Mouse (Mus musculus): Measurements from ENCODE around the gene Slc25a34. TPM values are rescaled to one million over a fixed set of nuclear protein-coding genes. Genes with fewer than 3 reads are reported as not detected.

Gene Slc25a34
- polyA plus RNA-seq, 1 experiment, result 0.19 TPM

DNA sequence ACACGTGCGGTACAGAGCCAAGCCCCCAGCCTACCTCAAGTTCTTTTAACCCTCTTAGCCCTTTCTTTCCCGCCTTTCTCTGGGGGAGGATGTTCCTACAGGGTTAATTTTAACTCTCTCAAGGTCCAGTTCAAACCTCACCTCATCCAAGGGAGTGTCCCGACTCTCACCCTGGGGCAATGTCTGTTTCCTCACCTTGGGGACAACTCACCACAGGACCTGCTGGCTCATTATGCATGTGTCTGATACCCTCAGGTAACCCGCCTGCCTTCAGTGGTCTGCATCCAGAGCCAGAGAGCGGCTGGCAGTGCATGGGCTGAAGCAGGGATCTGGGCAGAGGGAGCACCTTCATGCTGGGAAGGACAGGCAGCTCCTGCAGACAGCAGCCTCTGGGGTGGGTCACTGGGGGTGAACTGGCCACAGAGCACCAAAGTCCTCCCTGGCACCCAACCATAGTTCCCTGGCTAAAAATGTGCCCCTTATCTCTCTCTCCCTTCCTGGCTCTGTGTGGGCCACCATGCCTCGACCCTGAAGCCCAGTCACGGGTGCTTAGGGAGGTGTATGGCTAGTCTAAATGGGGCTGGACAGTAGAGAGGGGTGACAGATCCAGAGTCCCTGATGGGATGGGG, 26.8 kb downstream of the Slc25a34 start:
- TF ChIP-seq CTCF (IDR thresholded peaks at IDR 0.05; ENCODE audit: borderline replicate concordance, insufficient read depth, low read length) (no peak), POLR2A (IDR thresholded peaks at IDR 0.05; ENCODE audit: low read depth, low read length) (no peak)

DNA sequence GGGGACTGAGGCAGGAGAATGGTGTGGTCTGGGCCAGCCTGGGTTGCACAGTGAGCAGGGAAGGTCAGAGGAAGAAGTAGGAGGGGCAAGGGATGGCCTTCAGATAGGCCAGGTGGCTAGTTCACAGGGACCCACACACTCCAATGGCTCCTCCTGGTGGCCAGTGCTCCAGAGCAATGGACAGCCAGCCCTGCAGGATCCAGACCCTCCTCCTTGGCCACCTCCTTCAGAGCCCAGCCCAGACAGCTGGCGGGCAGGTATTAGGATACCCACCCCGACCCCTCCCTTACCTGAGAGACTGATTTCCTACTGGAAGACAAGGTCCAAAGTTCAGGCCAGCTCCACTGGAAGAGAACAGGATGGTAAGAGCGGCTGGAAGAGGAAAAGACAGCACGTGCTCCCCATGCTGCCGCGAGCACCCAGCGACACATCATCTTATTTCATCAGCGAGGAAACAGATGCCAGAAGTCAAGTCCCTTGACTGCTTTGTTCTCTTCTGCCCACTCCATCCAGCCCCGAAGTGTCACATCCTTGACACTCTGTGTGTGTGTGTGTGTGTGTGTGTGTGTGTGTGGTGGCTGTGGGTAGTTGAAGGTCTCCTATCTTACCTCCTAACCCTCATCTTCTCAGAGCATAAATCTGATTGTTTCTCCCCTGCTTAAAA, 27.9 kb downstream of the Slc25a34 start:
- no peak overlapping the region for H3K27ac ChIP-seq (ENCODE audit: insufficient read depth, low read length)
- H3K4me1 ChIP-seq (ENCODE audit: control insufficient read depth, insufficient read depth, low read length), result no peaks in the 10 kb centered on the region
- H3K4me3 ChIP-seq (ENCODE audit: insufficient read depth, low read length), result no peak overlapping the region
- TF ChIP-seq CTCF (IDR thresholded peaks at IDR 0.05; ENCODE audit: borderline replicate concordance, insufficient read depth, low read length), result 0 out of 2 replicates have a peak, but pooled peaks have one; percentile 10
- TF ChIP-seq POLR2A (IDR thresholded peaks at IDR 0.05; ENCODE audit: low read depth, low read length), result no peak

More for the DNA sequence above, 26.8 kb downstream of the Slc25a34 start:
- no peaks in the 10 kb centered on the region for H3K4me1 ChIP-seq (ENCODE audit: control insufficient read depth, insufficient read depth, low read length)
- H3K27ac ChIP-seq (ENCODE audit: insufficient read depth, low read length), result no peak overlapping the region
- no peak overlapping the region for H3K4me3 ChIP-seq (ENCODE audit: insufficient read depth, low read length)

DNA sequence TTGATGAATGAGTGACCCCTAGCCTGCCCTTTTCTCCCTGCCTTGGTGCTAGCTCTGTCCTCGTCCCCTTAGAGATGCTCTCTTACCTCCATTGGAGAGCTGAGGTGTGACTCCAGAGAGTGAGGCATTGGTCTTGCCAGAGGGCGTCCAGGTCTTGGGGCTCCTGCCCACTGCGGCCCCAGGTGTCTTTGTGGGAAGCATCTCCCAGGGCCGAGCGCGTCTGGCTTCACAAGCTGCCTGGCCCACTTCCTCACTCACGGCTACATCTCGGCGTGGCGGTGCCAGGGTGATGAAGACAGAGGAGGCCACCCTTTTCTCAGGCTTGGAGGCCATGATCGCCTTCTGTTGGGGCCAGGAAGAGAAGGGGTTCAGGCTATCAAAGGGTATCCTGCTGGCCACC, 28.5 kb downstream of the Slc25a34 start:
- H3K27ac ChIP-seq (ENCODE audit: insufficient read depth, low read length), result no peak overlapping the region
- no peak overlapping the region for H3K4me3 ChIP-seq (ENCODE audit: insufficient read depth, low read length)
- TF ChIP-seq POLR2A (IDR thresholded peaks at IDR 0.05; ENCODE audit: low read depth, low read length) (no peak), CTCF (IDR thresholded peaks at IDR 0.05; ENCODE audit: borderline replicate concordance, insufficient read depth, low read length) (no peak)
- no peaks in the 10 kb centered on the region for H3K4me1 ChIP-seq (ENCODE audit: control insufficient read depth, insufficient read depth, low read length)

DNA sequence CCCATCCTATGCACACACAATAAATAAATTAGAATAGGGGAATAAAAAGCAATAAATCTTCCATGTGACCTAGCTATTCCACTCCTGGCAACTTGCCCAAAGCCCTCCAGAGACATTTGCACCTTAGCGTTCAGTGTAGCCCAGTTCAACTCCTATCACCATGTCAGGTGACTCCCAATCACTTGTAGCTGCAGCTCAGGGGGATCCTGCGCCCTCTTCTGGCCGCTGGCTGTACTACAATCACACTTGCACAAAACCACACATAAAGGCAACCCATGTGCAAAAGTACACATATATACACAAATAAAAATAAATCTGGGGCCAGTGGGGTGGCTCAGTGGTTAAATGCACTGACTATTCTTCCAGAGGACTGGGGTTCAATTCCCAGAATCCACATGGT, 32.1 kb downstream of the Slc25a34 start:
- Histone ChIP-seq H3K4me1 (ENCODE audit: control insufficient read depth, insufficient read depth, low read length) (no peaks in the 10 kb centered on the region), H3K27ac (ENCODE audit: insufficient read depth, low read length) (no peak overlapping the region), H3K4me3 (ENCODE audit: insufficient read depth, low read length) (no peak overlapping the region)
- no peak for TF ChIP-seq POLR2A (IDR thresholded peaks at IDR 0.05; ENCODE audit: low read depth, low read length)
- TF ChIP-seq CTCF (IDR thresholded peaks at IDR 0.05; ENCODE audit: borderline replicate concordance, insufficient read depth, low read length), result peak; percentile 59

DNA sequence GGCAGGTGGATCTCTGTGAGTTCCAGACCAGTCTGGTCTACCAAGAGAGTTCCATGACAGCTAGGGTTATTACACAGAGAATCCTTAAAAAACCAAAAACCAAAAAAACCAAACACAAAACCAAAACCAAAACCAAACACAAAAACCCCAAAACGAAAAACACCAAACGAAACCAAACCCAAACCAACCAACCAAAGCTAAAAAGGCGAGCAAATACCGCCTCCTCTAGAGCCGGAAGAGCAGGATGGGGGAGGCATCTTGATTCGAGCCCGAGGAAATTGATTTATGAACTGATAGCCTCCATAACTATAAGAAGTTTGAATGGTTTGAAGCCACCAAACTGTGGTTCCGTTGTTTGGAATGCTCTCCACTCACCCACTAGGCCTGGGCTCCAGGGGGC, 39.7 kb downstream of the Slc25a34 start:
- no peak overlapping the region for H3K4me3 ChIP-seq (ENCODE audit: insufficient read depth, low read length)
- TF ChIP-seq CTCF (IDR thresholded peaks at IDR 0.05; ENCODE audit: borderline replicate concordance, insufficient read depth, low read length), result no peak
- no peak for TF ChIP-seq POLR2A (IDR thresholded peaks at IDR 0.05; ENCODE audit: low read depth, low read length)
- no peak overlapping the region for H3K27ac ChIP-seq (ENCODE audit: insufficient read depth, low read length)
- H3K4me1 ChIP-seq (ENCODE audit: control insufficient read depth, insufficient read depth, low read length), result no peaks in the 10 kb centered on the region

DNA sequence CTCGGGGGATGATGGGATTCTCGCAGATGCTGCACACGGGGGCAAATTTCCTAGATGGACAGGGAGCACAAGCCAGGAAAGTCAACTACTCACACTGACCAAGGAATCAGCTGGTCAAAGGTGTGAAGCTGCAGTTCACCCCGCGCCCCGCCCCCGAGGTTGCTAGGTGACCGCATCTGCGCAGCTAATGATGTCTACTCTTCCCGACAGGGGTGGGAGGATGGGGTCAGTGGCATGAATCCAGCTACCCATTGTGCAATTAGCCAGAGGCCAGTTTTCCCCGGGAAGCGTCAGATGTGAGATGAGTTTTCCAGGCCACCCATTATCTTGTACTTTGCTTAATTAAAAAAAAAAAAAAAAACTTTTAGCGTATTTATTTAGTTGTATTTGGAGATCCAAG, 42.6 kb downstream of the Slc25a34 start:
- H3K27ac ChIP-seq (ENCODE audit: insufficient read depth, low read length), result no peak overlapping the region
- no peak overlapping the region for H3K4me3 ChIP-seq (ENCODE audit: insufficient read depth, low read length)
- H3K4me1 ChIP-seq (ENCODE audit: control insufficient read depth, insufficient read depth, low read length), result no peaks in the 10 kb centered on the region
- TF ChIP-seq CTCF (IDR thresholded peaks at IDR 0.05; ENCODE audit: borderline replicate concordance, insufficient read depth, low read length) (no peak), POLR2A (IDR thresholded peaks at IDR 0.05; ENCODE audit: low read depth, low read length) (no peak)

DNA sequence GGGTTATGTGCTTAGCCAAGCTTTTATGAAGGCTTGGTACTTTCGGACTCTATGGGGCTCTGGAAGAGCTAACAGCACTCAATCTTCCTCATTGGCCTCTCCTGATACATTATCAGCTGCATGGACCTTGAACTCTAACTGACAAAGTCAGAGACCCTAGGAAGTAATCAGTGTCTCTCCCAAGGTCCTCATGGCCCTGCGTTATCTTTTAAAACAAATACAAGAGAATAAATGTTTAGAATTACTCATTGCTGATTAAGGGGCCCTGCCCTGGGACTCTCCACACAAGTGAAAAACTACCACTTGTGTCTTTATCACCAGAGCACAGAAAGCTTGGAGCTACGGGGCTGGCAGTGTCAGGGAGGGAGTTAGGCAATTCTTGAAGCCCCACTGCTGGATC, 44.8 kb downstream of the Slc25a34 start:
- H3K4me3 ChIP-seq (ENCODE audit: insufficient read depth, low read length), result no peak overlapping the region
- no peak for TF ChIP-seq CTCF (IDR thresholded peaks at IDR 0.05; ENCODE audit: borderline replicate concordance, insufficient read depth, low read length)
- TF ChIP-seq POLR2A (IDR thresholded peaks at IDR 0.05; ENCODE audit: low read depth, low read length), result no peak
- no peak overlapping the region for H3K27ac ChIP-seq (ENCODE audit: insufficient read depth, low read length)
- H3K4me1 ChIP-seq (ENCODE audit: control insufficient read depth, insufficient read depth, low read length), result peaks cover 6% of the 10 kb centered on the region

DNA sequence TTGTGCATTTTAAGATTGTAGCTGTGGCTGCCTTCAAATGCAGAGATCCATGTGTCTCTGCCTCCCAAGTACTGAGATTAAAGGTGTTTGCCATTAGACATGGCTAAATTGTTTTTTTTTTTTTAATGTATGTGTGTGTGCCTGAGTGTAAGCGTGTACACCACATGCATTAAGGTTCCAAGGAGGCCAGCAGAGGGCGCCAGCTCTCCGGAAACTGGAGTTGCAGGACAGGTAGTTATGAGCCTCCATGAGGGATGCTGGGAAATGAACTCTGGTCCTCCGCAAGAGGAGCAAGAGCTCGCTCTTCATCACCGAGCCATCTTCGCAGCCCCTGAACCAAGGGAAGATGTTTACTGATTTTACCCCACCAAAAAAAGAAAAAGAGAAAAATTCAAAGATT, 46.7 kb downstream of the Slc25a34 start:
- Histone ChIP-seq H3K4me1 (ENCODE audit: control insufficient read depth, insufficient read depth, low read length) (peaks cover 17% of the 10 kb centered on the region), H3K4me3 (ENCODE audit: insufficient read depth, low read length) (no peak overlapping the region), H3K27ac (ENCODE audit: insufficient read depth, low read length) (no peak overlapping the region)
- TF ChIP-seq CTCF (IDR thresholded peaks at IDR 0.05; ENCODE audit: borderline replicate concordance, insufficient read depth, low read length), result peak; percentile 24; the same call in 1 of the 2 replicates
- TF ChIP-seq POLR2A (IDR thresholded peaks at IDR 0.05; ENCODE audit: low read depth, low read length), result no peak

DNA sequence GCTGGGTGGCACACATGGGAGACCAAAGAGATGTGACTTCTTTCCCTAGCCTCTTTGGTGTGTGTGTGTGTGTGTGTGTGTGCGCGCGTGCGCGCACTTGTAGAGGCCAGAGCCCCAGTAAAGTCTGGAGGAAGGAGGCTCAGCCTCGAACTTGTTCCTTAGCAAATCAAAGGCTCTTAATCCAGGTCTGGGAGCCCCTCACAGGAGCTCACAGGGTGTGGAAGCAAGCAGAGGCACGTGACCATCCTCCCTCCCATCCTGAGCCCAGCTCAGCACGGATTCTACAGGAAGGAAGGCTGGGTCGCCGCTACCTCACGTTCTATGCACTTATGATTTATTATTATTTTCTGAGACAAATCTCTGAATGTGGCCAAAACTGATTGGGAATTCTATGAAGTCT, 47.2 kb downstream of the Slc25a34 start:
- Histone ChIP-seq H3K4me3 (ENCODE audit: insufficient read depth, low read length) (no peak overlapping the region), H3K4me1 (ENCODE audit: control insufficient read depth, insufficient read depth, low read length) (peaks cover 17% of the 10 kb centered on the region), H3K27ac (ENCODE audit: insufficient read depth, low read length) (no peak overlapping the region)
- TF ChIP-seq CTCF (IDR thresholded peaks at IDR 0.05; ENCODE audit: borderline replicate concordance, insufficient read depth, low read length) (no peak), POLR2A (IDR thresholded peaks at IDR 0.05; ENCODE audit: low read depth, low read length) (no peak)
